Mouse (Mus musculus): ENCODE results near the gene Cdh1. TPM values are rescaled to one million over a fixed set of nuclear protein-coding genes. Genes with fewer than 3 reads are reported as not detected.
A peak's percentile ranks its signal among the peaks of the same experiment; 100 is the strongest.
"Not testable (repeated sequence)": the region's sequence is repeated elsewhere in the genome, so short reads cannot be mapped to it uniquely, and the experiment has no call there.

The Cdh1 gene
- polyA plus RNA-seq (2015; fragmentation: Nextera tagmentation; extraction: Ambion mirVana): 18.1 and 19.9 TPM in 2 replicates

DNA sequence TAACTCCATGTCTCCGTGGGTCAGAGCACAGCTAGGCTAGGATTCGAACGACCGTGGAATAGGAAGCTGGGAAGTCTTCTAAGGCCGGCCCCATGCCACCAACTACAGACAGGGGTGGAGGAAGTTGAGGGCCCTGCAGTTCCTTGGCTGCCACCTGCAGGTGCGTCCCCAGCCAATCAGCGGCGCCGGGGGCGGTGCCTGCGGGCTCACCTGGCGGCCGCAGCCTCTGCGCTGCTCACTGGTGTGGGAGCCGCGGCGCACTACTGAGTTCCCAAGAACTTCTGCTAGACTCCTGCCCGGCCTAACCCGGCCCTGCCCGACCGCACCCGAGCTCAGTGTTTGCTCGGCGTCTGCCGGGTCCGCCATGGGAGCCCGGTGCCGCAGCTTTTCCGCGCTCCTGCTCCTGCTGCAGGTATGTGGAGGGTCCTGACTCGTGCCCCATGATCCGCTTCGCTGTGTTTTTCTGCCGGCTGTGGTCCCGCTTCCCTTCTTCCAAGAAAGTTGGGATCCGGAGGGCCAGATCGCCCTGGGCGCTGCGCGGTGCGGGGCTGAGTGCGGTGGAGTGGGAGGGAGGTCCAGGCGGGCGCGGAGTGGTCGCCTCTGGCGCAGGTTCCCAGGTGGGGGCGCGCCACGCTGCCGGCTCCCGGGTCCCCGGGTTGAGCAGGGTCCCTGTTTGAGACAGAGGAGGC, at the start of gene Cdh1:
Gene Cdh1, plus strand, starts transcription at position 221 of the 689 bp plus-strand sequence.
- no peak within 1 kb of the TSS for H3K27ac ChIP-seq

DNA sequence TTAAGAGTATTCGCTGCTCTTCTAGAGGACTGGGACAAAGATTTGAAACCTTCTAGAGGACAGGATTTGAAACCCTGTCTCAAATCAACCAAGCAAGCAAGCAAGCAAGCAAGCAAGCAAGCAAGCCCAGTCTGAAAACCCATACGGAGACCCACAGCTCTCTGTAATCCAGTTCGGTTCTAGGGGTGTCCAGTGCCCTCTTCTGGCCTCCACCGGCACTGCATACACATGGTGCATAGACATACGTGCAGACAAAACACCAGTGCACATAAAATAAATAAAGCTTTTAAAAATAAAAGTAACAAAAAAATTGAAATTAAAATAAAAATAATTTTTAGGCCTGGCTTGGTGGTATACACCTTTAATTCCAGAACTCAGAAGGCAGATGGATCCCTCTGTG, 49.1 kb upstream of the Cdh1 start:
- ATAC-seq (ENCODE audit: low FRiP score, low read depth): no peak
- 99% methylated on average over 5 of the region's 5 CpGs for WGBS
- Histone ChIP-seq H3K9me3 (peaks cover 5% of the 10 kb centered on the region), H3K4me2 (replicated peaks) (no peak overlapping the region), H3K36me3 (peaks cover 91% of the 10 kb centered on the region), H3K4me1 (no peaks in the 10 kb centered on the region), H3K27ac (no peak overlapping the region), H3K9ac (no peak overlapping the region), H3K4me3 (no peak overlapping the region), H3K27me3 (no peaks in the 10 kb centered on the region)

More for the DNA sequence above, at the start of gene Cdh1:
- Histone ChIP-seq H3K36me3 (no peaks in the 10 kb centered on the region), H3K9ac (peak within 1 kb of the TSS; percentile 64), H3K9me3 (no peaks in the 10 kb centered on the region), H3K27me3 (peaks cover 77% of the 10 kb centered on the region), H3K4me3 (peak within 1 kb of the TSS; percentile 55), H3K4me2 (replicated peaks) (peak within 1 kb of the TSS; percentile 90), H3K4me1 (peaks cover 16% of the 10 kb centered on the region)
- under 1% methylated on average over 53 of the region's 53 CpGs for whole genome bisulfite sequencing
- peak; percentile 44 for ATAC-seq (ENCODE audit: low FRiP score, low read depth)

DNA sequence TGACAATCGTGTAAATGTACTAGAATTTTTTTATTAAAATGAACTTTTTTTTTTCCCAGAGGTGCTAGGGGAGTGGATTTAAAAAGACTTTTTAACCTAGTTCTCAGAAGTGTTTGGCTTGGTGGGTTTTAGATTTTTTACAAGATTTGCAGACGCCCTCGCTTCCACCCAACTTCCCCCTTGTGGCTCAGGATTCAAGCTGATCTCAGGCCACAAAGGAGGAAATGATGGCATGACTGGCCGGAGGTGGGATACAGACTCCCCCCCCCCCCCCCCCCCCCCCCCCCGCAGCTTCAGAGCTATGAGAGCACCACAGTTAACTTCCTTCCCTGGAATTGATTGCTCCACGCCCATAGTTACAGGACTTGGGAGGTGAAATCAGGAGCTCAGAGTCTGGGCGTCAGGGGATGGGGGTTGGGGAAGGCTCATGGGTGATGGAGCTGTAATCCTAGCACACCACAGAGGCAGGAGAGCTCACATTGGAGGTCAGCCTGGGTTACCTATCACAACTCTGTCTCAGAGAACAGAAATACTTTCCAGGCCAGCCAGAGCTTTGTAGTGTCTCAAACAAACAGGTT, 47.0 kb upstream of the Cdh1 start:
- Histone ChIP-seq H3K27ac (no peak overlapping the region), H3K4me3 (no peak overlapping the region), H3K9me3 (peaks cover 5% of the 10 kb centered on the region), H3K4me2 (replicated peaks) (no peak overlapping the region), H3K9ac (no peak overlapping the region), H3K36me3 (peaks cover 71% of the 10 kb centered on the region), H3K4me1 (peaks cover 2% of the 10 kb centered on the region), H3K27me3 (no peaks in the 10 kb centered on the region)
- no peak for ATAC-seq (ENCODE audit: low FRiP score, low read depth)
- 60% methylated on average over 6 of the region's 7 CpGs for WGBS

DNA sequence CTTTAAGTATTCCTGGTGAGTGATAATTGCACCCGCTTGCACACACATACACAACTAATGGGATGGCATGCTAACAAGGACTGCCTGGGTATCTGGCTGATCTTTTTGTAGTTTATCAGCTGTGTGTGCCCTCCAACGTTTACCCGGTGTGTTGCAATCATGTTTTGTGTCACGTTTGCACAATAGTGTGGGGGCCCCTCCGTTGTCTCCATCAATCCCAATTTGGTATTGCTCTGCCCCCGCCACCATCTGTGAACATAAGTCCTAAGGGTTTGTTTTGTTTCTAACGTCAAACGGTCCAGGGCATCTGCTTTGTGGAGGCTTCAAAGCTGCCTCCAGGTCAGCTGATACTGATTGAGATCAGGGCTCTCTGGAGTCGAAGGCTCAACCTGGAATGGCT, 43.3 kb upstream of the Cdh1 start:
- H3K4me1 ChIP-seq: peaks cover 6% of the 10 kb centered on the region
- 57% methylated on average over 9 of the region's 9 CpGs for WGBS
- no peak for ATAC-seq (ENCODE audit: low FRiP score, low read depth)

DNA sequence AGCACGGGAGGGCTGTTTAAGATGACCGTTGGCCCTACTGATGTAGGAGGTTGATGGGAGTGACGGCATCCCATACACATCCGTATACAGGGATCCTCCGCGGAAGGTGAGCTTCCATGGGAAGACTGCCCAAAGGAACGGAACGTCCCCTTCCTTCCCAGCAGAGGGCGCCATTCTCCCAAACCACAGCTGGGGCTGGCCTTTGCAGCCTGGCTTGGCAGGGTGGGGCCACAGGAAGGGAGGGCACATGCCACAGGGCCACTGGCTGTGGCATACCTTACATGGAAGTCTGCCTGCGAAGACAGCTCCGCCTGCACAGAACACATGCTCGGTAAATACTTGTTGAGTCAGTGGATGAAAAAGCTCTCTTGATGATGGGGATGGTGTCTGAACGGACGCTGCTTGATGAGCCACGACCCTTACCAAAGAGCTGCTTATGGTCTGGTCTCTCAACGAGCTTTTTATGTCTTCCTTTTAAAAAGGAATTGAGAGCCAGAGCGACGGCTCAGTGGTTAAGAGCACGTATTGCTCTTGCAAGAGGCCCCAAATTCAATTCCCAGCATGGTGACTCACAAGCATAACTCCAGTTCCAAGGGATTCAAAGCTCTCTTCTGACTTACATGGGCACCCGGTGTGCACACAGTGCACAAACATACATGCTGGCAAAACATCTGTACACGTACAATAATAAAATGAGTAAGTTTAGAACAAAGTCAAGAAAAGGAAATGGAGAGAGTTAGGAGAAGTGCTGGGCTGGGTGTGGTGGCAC, 41.9 kb upstream of the Cdh1 start:
- Histone ChIP-seq H3K9ac (no peak overlapping the region), H3K9me3 (peaks cover 5% of the 10 kb centered on the region), H3K4me2 (replicated peaks) (peak overlapping the region; percentile 40), H3K4me1 (peaks cover 6% of the 10 kb centered on the region), H3K27me3 (no peaks in the 10 kb centered on the region), H3K27ac (no peak overlapping the region), H3K4me3 (no peak overlapping the region), H3K36me3 (peaks cover 24% of the 10 kb centered on the region)
- 24% methylated on average over 21 of the region's 21 CpGs for WGBS
- ATAC-seq (ENCODE audit: low FRiP score, low read depth): peak; percentile 46

More for the DNA sequence above, 43.3 kb upstream of the Cdh1 start:
- Histone ChIP-seq H3K27me3 (no peaks in the 10 kb centered on the region), H3K9ac (no peak overlapping the region), H3K4me2 (replicated peaks) (no peak overlapping the region), H3K27ac (no peak overlapping the region), H3K36me3 (peaks cover 34% of the 10 kb centered on the region), H3K4me3 (no peak overlapping the region), H3K9me3 (peaks cover 5% of the 10 kb centered on the region)

DNA sequence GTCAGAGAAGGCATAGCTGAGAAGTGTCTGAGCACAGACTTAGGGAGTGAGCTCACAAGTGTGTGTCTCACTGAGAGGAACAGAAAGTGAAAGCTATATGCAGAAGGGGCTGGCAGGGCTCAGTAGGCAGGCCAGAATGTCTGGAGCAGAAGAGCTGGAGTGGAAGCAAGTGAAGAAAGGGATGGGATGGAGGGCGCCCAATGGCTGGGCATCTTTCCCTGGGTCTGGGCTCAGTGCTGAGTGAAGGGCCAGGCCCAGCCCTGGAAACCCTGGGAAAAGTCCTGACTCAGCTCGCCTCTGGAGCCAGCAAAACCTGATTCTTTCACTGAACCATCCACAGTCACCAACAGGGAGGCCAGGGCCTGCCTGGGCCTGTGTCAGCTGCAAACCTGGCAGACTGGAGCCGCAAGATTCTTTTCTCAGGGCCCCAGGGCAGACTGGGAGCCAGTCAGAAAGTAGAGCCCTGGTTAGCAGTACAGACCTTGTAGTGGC, 39.4 kb upstream of the Cdh1 start:
- Histone ChIP-seq H3K4me1 (peaks cover 6% of the 10 kb centered on the region), H3K27ac (no peak overlapping the region; the same call in 1 of the 2 replicates), H3K36me3 (no peaks in the 10 kb centered on the region), H3K9ac (no peak overlapping the region), H3K27me3 (no peaks in the 10 kb centered on the region), H3K4me3 (no peak overlapping the region), H3K4me2 (replicated peaks) (no peak overlapping the region), H3K9me3 (no peaks in the 10 kb centered on the region)
- ATAC-seq (ENCODE audit: low FRiP score, low read depth): no peak
- WGBS: 83% methylated on average over 3 of the region's 3 CpGs

DNA sequence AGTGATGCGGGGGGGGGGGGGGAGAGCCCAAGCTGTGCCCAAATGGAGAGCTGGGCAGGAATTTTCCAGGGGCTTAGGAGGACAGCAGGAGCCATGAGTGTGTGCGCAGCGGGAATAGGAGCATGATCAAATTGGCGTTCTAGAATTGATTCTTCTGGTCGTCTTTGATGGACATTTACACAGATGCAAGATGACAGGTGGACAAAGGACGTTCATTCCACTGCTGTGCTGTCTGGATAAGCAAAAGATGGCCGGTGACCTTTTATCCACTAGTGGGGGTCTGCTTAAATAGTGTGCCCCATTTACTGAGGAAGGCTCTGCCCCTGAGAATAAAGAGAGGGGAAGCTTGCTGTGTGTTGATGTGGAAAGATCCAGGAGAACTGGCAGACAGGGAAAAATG, 34.1 kb upstream of the Cdh1 start:
- no peaks in the 10 kb centered on the region for H3K4me1 ChIP-seq
- no peak overlapping the region for H3K9ac ChIP-seq
- no peak for ATAC-seq (ENCODE audit: low FRiP score, low read depth)
- H3K27me3 ChIP-seq: no peaks in the 10 kb centered on the region
- WGBS: 85% methylated on average over 7 of the region's 7 CpGs
- no peak overlapping the region for H3K4me3 ChIP-seq
- no peak overlapping the region for H3K4me2 ChIP-seq (replicated peaks)
- H3K36me3 ChIP-seq: no peaks in the 10 kb centered on the region
- no peaks in the 10 kb centered on the region for H3K9me3 ChIP-seq
- H3K27ac ChIP-seq: no peak overlapping the region

DNA sequence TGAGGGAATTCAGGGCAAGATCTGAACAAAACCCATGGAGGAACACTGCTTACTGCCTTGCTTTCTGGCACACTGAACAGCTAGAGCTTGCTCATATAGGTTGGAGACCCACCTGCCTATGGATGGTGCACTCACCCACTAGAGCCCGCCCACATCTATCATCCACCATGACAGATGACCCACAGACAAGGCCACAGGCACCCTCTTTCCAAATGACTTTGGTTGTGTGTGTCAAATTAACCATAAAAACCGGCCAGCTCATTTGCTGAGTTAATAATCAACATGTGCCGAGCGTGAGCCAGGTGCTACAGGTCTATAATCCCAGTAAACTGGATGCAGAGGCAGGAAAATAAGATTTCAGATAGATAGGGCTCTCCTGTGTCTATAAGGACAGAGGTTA, 32.8 kb upstream of the Cdh1 start:
- Histone ChIP-seq H3K9me3 (no peaks in the 10 kb centered on the region), H3K36me3 (no peaks in the 10 kb centered on the region), H3K9ac (no peak overlapping the region), H3K4me2 (replicated peaks) (no peak overlapping the region), H3K27ac (no peak overlapping the region), H3K4me1 (no peaks in the 10 kb centered on the region), H3K4me3 (no peak overlapping the region), H3K27me3 (no peaks in the 10 kb centered on the region)
- 45% methylated on average over 4 of the region's 4 CpGs for WGBS
- ATAC-seq (ENCODE audit: low FRiP score, low read depth): no peak

DNA sequence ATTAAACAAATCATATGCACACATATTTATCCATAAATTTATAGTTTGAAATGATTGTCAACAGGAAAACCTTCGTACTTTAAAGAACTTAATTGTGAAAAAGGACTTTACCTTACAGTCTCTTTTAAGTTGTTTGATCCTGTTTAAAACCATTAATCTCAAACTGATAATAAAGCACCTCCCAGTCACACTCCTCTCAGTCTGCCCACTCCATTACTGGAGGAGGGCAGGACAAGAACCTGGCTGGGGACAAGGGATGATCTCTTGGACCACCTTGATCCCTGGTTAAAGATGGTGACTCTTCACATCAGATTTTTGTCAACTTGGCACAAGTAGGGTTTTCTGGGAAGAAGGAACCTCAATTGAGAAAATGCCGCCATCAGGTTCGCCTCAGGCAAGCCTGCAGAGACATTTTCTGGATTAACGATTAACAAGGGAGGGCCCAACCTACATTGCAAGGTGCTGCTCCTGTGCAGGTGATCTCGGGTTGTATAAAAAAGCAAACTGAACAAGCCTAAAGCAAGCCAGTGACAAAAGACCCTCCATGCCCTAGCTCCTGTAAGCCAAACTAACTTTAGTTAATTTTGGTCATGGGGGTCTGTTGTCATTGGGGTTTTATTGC, 31.5 kb upstream of the Cdh1 start:
- Histone ChIP-seq H3K4me1 (no peaks in the 10 kb centered on the region), H3K27ac (no peak overlapping the region), H3K27me3 (no peaks in the 10 kb centered on the region), H3K36me3 (no peaks in the 10 kb centered on the region), H3K9ac (no peak overlapping the region), H3K9me3 (no peaks in the 10 kb centered on the region), H3K4me3 (no peak overlapping the region), H3K4me2 (replicated peaks) (no peak overlapping the region)
- ATAC-seq (ENCODE audit: low FRiP score, low read depth): no peak
- 74% methylated on average over 5 of the region's 5 CpGs for WGBS

DNA sequence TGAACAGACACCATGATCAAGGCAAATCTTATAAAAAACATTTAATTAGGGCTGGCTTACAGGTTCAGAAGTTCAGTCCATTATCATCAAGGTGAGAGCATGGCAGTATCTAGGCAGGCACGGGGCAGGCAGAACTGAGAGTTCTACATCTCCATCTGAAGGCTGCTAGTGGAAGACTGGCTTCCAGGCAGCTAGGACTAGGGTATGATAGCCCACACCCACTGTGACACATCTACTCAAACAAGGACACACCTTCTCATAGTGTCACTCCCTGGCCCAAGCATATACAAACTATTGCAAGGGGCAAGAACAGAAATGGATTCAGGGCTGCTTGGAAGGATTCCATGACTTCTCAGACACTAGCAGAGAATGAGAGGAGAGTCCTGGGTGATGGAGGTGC, 31.0 kb upstream of the Cdh1 start:
- not testable (repeated sequence) for H3K27me3 ChIP-seq; H3K9me3 ChIP-seq; H3K9ac ChIP-seq; H3K27ac ChIP-seq; H3K4me2 ChIP-seq (replicated peaks); H3K36me3 ChIP-seq; H3K4me1 ChIP-seq; ATAC-seq (ENCODE audit: low FRiP score, low read depth); H3K4me3 ChIP-seq
- WGBS: 55% methylated on average over 1 of the region's 1 CpGs

DNA sequence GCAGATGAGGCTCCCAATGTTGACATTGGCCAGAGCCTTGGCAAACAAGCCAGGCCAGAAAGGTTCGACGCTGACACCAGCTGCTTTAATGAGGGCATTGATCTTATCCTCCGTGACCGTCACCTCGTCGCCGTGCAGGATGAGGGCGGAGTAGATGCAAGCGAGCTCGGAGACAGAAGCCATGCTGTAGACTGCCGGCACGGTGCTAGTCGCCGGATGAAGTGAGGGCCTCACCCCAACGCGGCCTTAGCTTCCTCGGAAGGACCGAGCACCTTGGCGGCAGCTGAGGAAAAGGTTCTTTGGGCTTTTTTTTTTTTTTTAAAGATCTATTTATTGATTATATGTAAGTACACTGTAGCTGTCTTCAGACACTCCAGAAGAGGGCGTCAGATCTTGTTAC, 30.0 kb upstream of the Cdh1 start, which contains the start of gene Gm10073:
Gene Gm10073, minus strand, starts transcription at position 294 of the 400 bp plus-strand sequence.
- ATAC-seq (ENCODE audit: low FRiP score, low read depth); H3K9ac ChIP-seq; H3K9me3 ChIP-seq; H3K36me3 ChIP-seq; H3K4me2 ChIP-seq (replicated peaks); H3K27ac ChIP-seq; H3K4me1 ChIP-seq; H3K27me3 ChIP-seq; H3K4me3 ChIP-seq: not testable (repeated sequence)
- WGBS: 35% methylated on average over 20 of the region's 20 CpGs

DNA sequence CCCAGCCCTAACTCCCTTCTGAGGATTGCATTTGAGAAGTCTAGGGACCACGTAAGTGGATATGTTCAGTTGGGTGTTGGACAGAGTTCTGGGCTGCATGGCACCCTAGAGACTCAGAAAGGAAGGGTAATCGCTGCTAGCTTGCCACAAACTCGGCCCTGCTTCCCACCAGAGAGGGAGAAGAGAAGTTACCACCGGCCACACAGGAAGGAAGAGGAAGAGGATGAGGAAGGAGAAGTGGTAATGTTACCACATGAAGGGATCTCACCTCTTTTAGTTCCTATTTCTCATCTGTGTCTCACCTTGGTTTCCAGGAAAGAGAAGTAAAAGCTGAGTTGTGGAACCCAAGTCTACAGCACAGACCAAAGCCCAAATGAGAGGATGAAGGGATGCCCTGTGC, 28.9 kb upstream of the Cdh1 start:
- Histone ChIP-seq H3K4me2 (replicated peaks) (no peak overlapping the region), H3K36me3 (no peaks in the 10 kb centered on the region), H3K9ac (no peak overlapping the region), H3K27ac (no peak overlapping the region), H3K27me3 (no peaks in the 10 kb centered on the region), H3K4me1 (peaks cover 7% of the 10 kb centered on the region; the same call in 1 of the 2 replicates), H3K4me3 (no peak overlapping the region), H3K9me3 (no peaks in the 10 kb centered on the region)
- ATAC-seq (ENCODE audit: low FRiP score, low read depth): no peak
- 79% methylated on average over 4 of the region's 4 CpGs for WGBS

Data from limb, embryonic 13.5 days (tissue).